Mouse (Mus musculus) C2C12 (cell line): ENCODE measurements at regions not wholly inside any gene's neighbourhood (a gene's known extent, or its start where the extent isn't known, plus 50 kb on each side); places are given as distances from the start of the nearest gene placed in this dataset.

ENCODE experiments used
- H3K27me3 ChIP-seq: one replicate; pipeline ENCODE4 v1.6.1; 2011; ENCODE audit not compliant: control insufficient read depth, insufficient read depth, insufficient read length
- H3K36me3 ChIP-seq: one replicate; pipeline ENCODE4 v1.6.1; 2011; ENCODE audit not compliant: control insufficient read depth, insufficient read depth
- H3K4me3 ChIP-seq: one replicate; pipeline ENCODE4 v1.5.1; 2011; ENCODE audit warnings: mild to moderate bottlenecking, control low read depth; ENCODE audit not compliant: poor library complexity, insufficient read depth, severe bottlenecking
- H3K79me2 ChIP-seq: one replicate; pipeline ENCODE4 v1.6.1; 2011; ENCODE audit not compliant: control insufficient read depth, insufficient read depth
- H3K79me3 ChIP-seq: one replicate; pipeline ENCODE4 v1.6.1; 2011; ENCODE audit warnings: low read depth, control low read depth
- H3ac ChIP-seq: one replicate; pipeline ENCODE3; 2011; ENCODE audit warnings: low read depth; ENCODE audit not compliant: control insufficient read depth, insufficient read length
- CEBPB ChIP-seq: IDR thresholded peaks from one replicate; pipeline ENCODE4 v1.6.1; 2011; ENCODE audit warnings: low read depth, mild to moderate bottlenecking, control low read depth, moderate library complexity
- CTCF ChIP-seq: IDR thresholded peaks from one replicate; pipeline ENCODE4 v1.5.1; 2011; ENCODE audit not compliant: control insufficient read depth, insufficient read depth, insufficient read length
- FOSL1 ChIP-seq: IDR thresholded peaks from one replicate; pipeline ENCODE4 v1.8.0; 2011; ENCODE audit warnings: mild to moderate bottlenecking, low read length; ENCODE audit not compliant: poor library complexity, insufficient read depth, severe bottlenecking
- MAX ChIP-seq: IDR thresholded peaks from one replicate; pipeline ENCODE4 v1.6.1; 2011; ENCODE audit warnings: mild to moderate bottlenecking, control low read depth
- MYOD1 ChIP-seq: IDR thresholded peaks from one replicate; pipeline ENCODE4 v1.6.1; 2011; ENCODE audit warnings: low read depth; ENCODE audit not compliant: control insufficient read depth, insufficient read length
- MYOG ChIP-seq: IDR thresholded peaks from one replicate; pipeline ENCODE4 v1.6.1; 2011; ENCODE audit not compliant: control insufficient read depth, insufficient read length; ENCODE audit errors: extremely low read depth
- USF1 ChIP-seq: IDR thresholded peaks from one replicate; pipeline ENCODE4 v1.6.1; 2011; ENCODE audit warnings: low read depth, mild to moderate bottlenecking, control low read depth, moderate library complexity

GRCm38 (mm10) chr10:118678750-118679418 lies 191.1 kb downstream of the Dyrk2 start:
- no peak for TF ChIP-seq FOSL1
- no peak for TF ChIP-seq CEBPB
- TF ChIP-seq MYOD1 = no peak
- TF ChIP-seq MAX = no peak
- no peak for TF ChIP-seq USF1
- no peak for TF ChIP-seq MYOG
- TF ChIP-seq CTCF = no peak
- Histone ChIP-seq H3K79me2 (no peaks in the 10 kb centered on the region), H3K4me3 (no peak overlapping the region), H3K27me3 (no peaks in the 10 kb centered on the region), H3ac (no peak overlapping the region), H3K79me3 (no peaks in the 10 kb centered on the region), H3K36me3 (no peaks in the 10 kb centered on the region)

- no peaks in the 10 kb centered on the region for H3K27me3 ChIP-seq
- H3K36me3 ChIP-seq = no peaks in the 10 kb centered on the region
- no peaks in the 10 kb centered on the region for H3K79me2 ChIP-seq
- H3K4me3 ChIP-seq = no peak overlapping the region
- H3K79me3 ChIP-seq = no peaks in the 10 kb centered on the region
- no peak for TF ChIP-seq FOSL1
- TF ChIP-seq MYOG = no peak
- TF ChIP-seq CTCF = no peak
- TF ChIP-seq MYOD1 = no peak
- TF ChIP-seq MAX = no peak
- TF ChIP-seq USF1 = no peak
- TF ChIP-seq CEBPB = no peak
- H3ac ChIP-seq = no peak overlapping the region
Measured at GRCm38 (mm10) chr10:118679507-118679906, 190.5 kb downstream of the Dyrk2 start.

- Histone ChIP-seq H3K36me3 (no peaks in the 10 kb centered on the region), H3K4me3 (no peak overlapping the region), H3ac (no peak overlapping the region), H3K79me2 (no peaks in the 10 kb centered on the region), H3K79me3 (no peaks in the 10 kb centered on the region), H3K27me3 (no peaks in the 10 kb centered on the region)
- TF ChIP-seq CEBPB (no peak), MYOG (no peak), MAX (no peak)
Measured at GRCm38 (mm10) chr10:118680896-118681295, 189.1 kb downstream of the Dyrk2 start.

- H3K79me3 ChIP-seq = no peaks in the 10 kb centered on the region
Measured at GRCm38 (mm10) chr10:118683356-118683755, 186.7 kb downstream of the Dyrk2 start.

GRCm38 (mm10) chr10:118699292-118699691 lies 170.7 kb downstream of the Dyrk2 start:
- H3K36me3 ChIP-seq = no peaks in the 10 kb centered on the region
- TF ChIP-seq FOSL1 = no peak
- TF ChIP-seq MYOD1 = no peak
- no peak for TF ChIP-seq MAX
- TF ChIP-seq USF1 = no peak
- no peak for TF ChIP-seq CTCF
- no peak for TF ChIP-seq MYOG
- TF ChIP-seq CEBPB = no peak
- no peaks in the 10 kb centered on the region for H3K79me3 ChIP-seq
- H3ac ChIP-seq = no peak overlapping the region
- H3K4me3 ChIP-seq = no peak overlapping the region
- no peaks in the 10 kb centered on the region for H3K79me2 ChIP-seq
- no peaks in the 10 kb centered on the region for H3K27me3 ChIP-seq

More at GRCm38 (mm10) chr10:118683356-118683755, 186.7 kb downstream of the Dyrk2 start:
- Histone ChIP-seq H3ac (no peak overlapping the region), H3K4me3 (no peak overlapping the region), H3K79me2 (no peaks in the 10 kb centered on the region), H3K27me3 (no peaks in the 10 kb centered on the region), H3K36me3 (no peaks in the 10 kb centered on the region)
- TF ChIP-seq MYOG (no peak), CEBPB (no peak), CTCF (no peak), MAX (no peak), USF1 (no peak), MYOD1 (no peak), FOSL1 (no peak)

- Histone ChIP-seq H3K4me3 (no peak overlapping the region), H3K79me3 (no peaks in the 10 kb centered on the region), H3K27me3 (no peaks in the 10 kb centered on the region), H3ac (no peak overlapping the region), H3K79me2 (no peaks in the 10 kb centered on the region), H3K36me3 (no peaks in the 10 kb centered on the region)
- no peak for TF ChIP-seq MYOD1
- TF ChIP-seq MAX = no peak
Measured at GRCm38 (mm10) chr10:118700115-118700514, 169.9 kb downstream of the Dyrk2 start.
